Mouse (Mus musculus) midbrain, embryonic 15.5 days (tissue): ENCODE data around the gene Dld. TPM values are rescaled to one million over a fixed set of nuclear protein-coding genes. Genes with fewer than 3 reads are reported as not detected.

Source experiments
- ATAC-seq: fragments of 200-750 bp; cut with Nextera tagmentation; replicated peaks from 2 replicates; pipeline ENCODE4 v1.8.0; 2017; ENCODE audit warnings: moderate TSS enrichment
- H3K27ac ChIP-seq: fragments of 300-500 bp; sonication (generic); 2 replicates; pipeline ENCODE4 v1.5.1; 2015; ENCODE audit warnings: mild to moderate bottlenecking, inconsistent platforms
- H3K27me3 ChIP-seq: fragments of 300-500 bp; sonication (generic); replicated peaks from 2 replicates; pipeline ENCODE4 v1.6.1; 2015; ENCODE audit warnings: inconsistent platforms
- H3K36me3 ChIP-seq: fragments of 300-500 bp; sonication (generic); replicated peaks from 2 replicates; pipeline ENCODE4 v1.6.1; 2015; ENCODE audit warnings: inconsistent platforms
- H3K4me1 ChIP-seq: fragments of 300-500 bp; sonication (generic); 2 replicates; pipeline ENCODE4 v1.6.1; 2015; ENCODE audit warnings: inconsistent platforms
- H3K4me2 ChIP-seq: fragments of 300-500 bp; sonication (generic); 2 replicates; pipeline ENCODE4 v1.6.1; 2015; ENCODE audit warnings: inconsistent platforms, mild to moderate bottlenecking, moderate library complexity
- H3K4me3 ChIP-seq: fragments of 300-500 bp; sonication (generic); 2 replicates; pipeline ENCODE4 v1.5.1; 2015; ENCODE audit warnings: mild to moderate bottlenecking, inconsistent platforms
- H3K9ac ChIP-seq: fragments of 300-500 bp; sonication (generic); 2 replicates; pipeline ENCODE4 v1.6.1; 2015; ENCODE audit warnings: mild to moderate bottlenecking, inconsistent platforms
- H3K9me3 ChIP-seq: fragments of 300-500 bp; sonication (generic); 2 replicates; pipeline ENCODE4 v1.6.1; 2016; ENCODE audit warnings: inconsistent platforms
- WGBS: fragments of 180-500 bp; shearing (Covaris S2); methylation state at CpG from one replicate; pipeline ENCODE4 v1.1.7; 2015; ENCODE audit warnings: mixed read lengths; 5-methylcytosine and 5-hydroxymethylcytosine counted together
- polyA plus RNA-seq: library from polyadenylated mRNA; unstranded; fragments of >200 nt; fragmentation: Nextera tagmentation; extraction: Ambion mirVana; gene quantifications from 2 replicates; pipeline ENCODE4 v1.2.1, GENCODE M21; 2015

The Dld gene
- polyA plus RNA-seq, 1 experiment from 2014 or later = 116 TPM

DNA sequence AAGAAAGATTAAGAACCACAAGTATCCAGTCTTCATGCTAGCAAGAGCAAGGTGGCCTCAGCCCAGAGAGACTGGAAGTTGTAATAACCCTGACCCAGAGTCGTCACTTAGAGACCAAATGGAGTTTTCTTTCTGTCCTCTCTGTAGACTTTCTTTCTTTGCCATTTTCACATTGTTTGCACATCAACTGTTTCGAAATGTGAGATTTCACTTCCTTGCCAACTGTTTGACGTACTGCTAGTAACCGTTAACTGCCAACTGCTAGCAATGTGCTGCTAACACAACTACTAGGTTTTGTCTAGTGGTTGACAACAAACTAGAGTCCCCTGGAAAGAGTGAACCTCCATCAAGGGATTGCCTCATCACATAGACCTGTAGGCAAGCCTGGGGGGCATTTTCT lies 68.1 kb downstream of the Dld start:
- no peaks in the 10 kb centered on the region for H3K36me3 ChIP-seq
- H3K9me3 ChIP-seq = no peaks in the 10 kb centered on the region
- no peak overlapping the region for H3K27ac ChIP-seq
- WGBS = 89% methylated on average over 4 of the region's 4 CpGs
- H3K4me1 ChIP-seq = peaks cover 9% of the 10 kb centered on the region
- H3K27me3 ChIP-seq = no peaks in the 10 kb centered on the region
- no peak overlapping the region for H3K9ac ChIP-seq
- no peak overlapping the region for H3K4me2 ChIP-seq
- H3K4me3 ChIP-seq = no peak overlapping the region
- ATAC-seq = no peak

DNA sequence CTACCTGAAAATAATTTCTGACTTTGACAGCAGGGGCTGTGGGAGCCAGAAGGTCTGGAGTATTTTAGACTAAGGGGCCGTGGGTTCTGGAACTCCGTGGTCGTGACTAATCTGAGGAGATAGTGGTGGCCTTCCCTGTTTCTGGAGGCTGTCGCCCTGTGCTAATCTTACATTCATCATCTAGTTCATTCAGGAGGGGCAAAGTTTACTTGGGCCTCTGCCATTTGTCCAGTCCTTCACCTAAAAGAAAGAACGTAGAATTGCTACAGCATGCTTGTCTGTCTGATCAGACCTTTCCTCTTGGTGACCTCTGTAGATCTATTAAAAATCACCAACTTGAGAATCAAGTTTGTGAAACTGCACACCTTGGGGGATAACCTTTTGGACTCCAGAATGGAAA lies 69.0 kb downstream of the Dld start:
- whole genome bisulfite sequencing = 93% methylated on average over 5 of the region's 5 CpGs
- no peaks in the 10 kb centered on the region for H3K9me3 ChIP-seq
- H3K36me3 ChIP-seq = no peaks in the 10 kb centered on the region
- H3K27ac ChIP-seq = no peak overlapping the region
- H3K27me3 ChIP-seq = no peaks in the 10 kb centered on the region
- H3K4me3 ChIP-seq = no peak overlapping the region
- ATAC-seq = no peak
- H3K4me2 ChIP-seq = no peak overlapping the region
- no peak overlapping the region for H3K9ac ChIP-seq
- peaks cover 9% of the 10 kb centered on the region for H3K4me1 ChIP-seq

Other genes with a start within 250 kb of the Dld start
- not detected in 2 replicates for gene Gm6993, start 110.7 kb downstream of the Dld start, polyA plus RNA-seq
- 16.6 and 16.8 TPM in 2 replicates for gene Lamb1, start 86.2 kb downstream of the Dld start, polyA plus RNA-seq
- gene Slc26a3, start 39.4 kb upstream of the Dld start, polyA plus RNA-seq = 0.09 TPM in 1 of 2 replicates, not detected in the other
- 17.9 and 19.8 TPM in 2 replicates for gene Cbll1, start 148.2 kb upstream of the Dld start, polyA plus RNA-seq
- 0.09 and 0.14 TPM in 2 replicates for gene Slc26a4, start 208.5 kb upstream of the Dld start, polyA plus RNA-seq